Mouse (Mus musculus) limb, embryonic 11.5 days (tissue): ENCODE data around the gene Efr3b. TPM values are rescaled to one million over a fixed set of nuclear protein-coding genes. Genes with fewer than 3 reads are reported as not detected.
A peak's percentile ranks its signal among the peaks of the same experiment; 100 is the strongest.
"Not testable (repeated sequence)": the region's sequence is repeated elsewhere in the genome, so short reads cannot be mapped to it uniquely, and the experiment has no call there.

Source experiments
- ATAC-seq: fragments of 200-750 bp; cut with Nextera tagmentation; 2 replicates; pipeline ENCODE4 v1.8.0; 2017; ENCODE audit warnings: low read depth; ENCODE audit not compliant: insufficient number of reproducible peaks, low FRiP score, low TSS enrichment
- DNase-seq: peaks from one replicate; pipeline ENCODE4 v3.0.0-alpha.2; 2015; ENCODE audit warnings: low spot score
- H3K27ac ChIP-seq: fragments of 300-500 bp; sonication (generic); replicated peaks from 2 replicates; pipeline ENCODE4 v1.5.1; 2014; ENCODE audit warnings: low read depth, mild to moderate bottlenecking, low read length
- H3K27me3 ChIP-seq: fragments of 300-500 bp; sonication (generic); 2 replicates; pipeline ENCODE4 v1.6.1; 2014; ENCODE audit warnings: mild to moderate bottlenecking, low read length, mixed read lengths; ENCODE audit not compliant: control insufficient read depth, insufficient read depth
- H3K36me3 ChIP-seq: fragments of 300-500 bp; sonication (generic); 2 replicates; pipeline ENCODE4 v1.6.1; 2014; ENCODE audit warnings: mild to moderate bottlenecking, low read length, moderate library complexity, mixed read lengths; ENCODE audit not compliant: control insufficient read depth, insufficient read depth
- H3K4me1 ChIP-seq: fragments of 300-500 bp; sonication (generic); 2 replicates; pipeline ENCODE4 v1.6.1; 2014; ENCODE audit warnings: low read length, mixed read lengths; ENCODE audit not compliant: control insufficient read depth, insufficient read depth
- H3K4me2 ChIP-seq: fragments of 300-500 bp; sonication (generic); 2 replicates; pipeline ENCODE4 v1.6.1; 2014; ENCODE audit warnings: low read depth, mild to moderate bottlenecking, moderate library complexity; ENCODE audit not compliant: severe bottlenecking
- H3K4me3 ChIP-seq: fragments of 300-500 bp; sonication (generic); 2 replicates; pipeline ENCODE4 v1.5.1; 2014; ENCODE audit warnings: low read depth, low read length
- H3K9ac ChIP-seq: fragments of 300-500 bp; sonication (generic); 2 replicates; pipeline ENCODE4 v1.6.1; 2014; ENCODE audit warnings: mild to moderate bottlenecking, low read length
- H3K9me3 ChIP-seq: fragments of 300-500 bp; sonication (generic); 2 replicates; pipeline ENCODE4 v1.6.1; 2016; ENCODE audit warnings: low read length; ENCODE audit not compliant: control insufficient read depth
- WGBS: fragments of 180-500 bp; shearing (Covaris S2); extraction: QIAGEN DNeasy Blood & Tissue Kit; methylation state at CpG from one replicate; pipeline ENCODE4 v1.1.7; 2014; 5-methylcytosine and 5-hydroxymethylcytosine counted together
- polyA plus RNA-seq: library from polyadenylated mRNA; unstranded; fragments of >200 nt; fragmentation: Nextera tagmentation; extraction: Ambion mirVana; gene quantifications from 2 replicates; pipeline ENCODE4 v1.2.1, GENCODE M21; 2014

Gene Efr3b
- polyA plus RNA-seq, 1 experiment from 2014 or later: 6.3 TPM

DNA sequence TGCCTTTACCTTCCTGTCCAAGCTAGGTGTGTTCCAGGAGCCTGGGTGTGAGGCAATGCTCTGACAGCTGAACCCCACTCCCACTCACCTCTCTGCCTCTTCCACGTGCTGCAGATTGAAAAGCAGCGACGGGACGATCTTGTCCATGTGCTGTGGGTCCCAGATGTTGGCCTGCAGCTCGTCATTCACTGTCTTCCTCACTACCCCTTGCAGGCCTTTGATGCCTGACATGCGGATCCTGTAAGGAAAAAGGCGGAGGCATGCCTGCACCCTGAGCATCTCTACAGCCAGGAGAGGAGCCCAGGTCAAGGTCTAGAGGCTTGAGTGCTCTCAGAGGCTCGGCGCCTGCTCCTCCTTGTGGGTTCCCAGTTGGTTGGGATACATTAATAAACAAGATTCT, 54.3 kb downstream of the Efr3b start:
- no peak overlapping the region for H3K27ac ChIP-seq
- H3K4me3 ChIP-seq: no peak overlapping the region
- no peak overlapping the region for H3K9ac ChIP-seq
- no peaks in the 10 kb centered on the region for H3K27me3 ChIP-seq
- H3K4me1 ChIP-seq: no peaks in the 10 kb centered on the region
- ATAC-seq (no peak), DNase-seq (no peak)
- WGBS: 68% methylated on average over 9 of the region's 9 CpGs
- H3K9me3 ChIP-seq: no peaks in the 10 kb centered on the region
- H3K4me2 ChIP-seq: no peak overlapping the region
- no peaks in the 10 kb centered on the region for H3K36me3 ChIP-seq

DNA sequence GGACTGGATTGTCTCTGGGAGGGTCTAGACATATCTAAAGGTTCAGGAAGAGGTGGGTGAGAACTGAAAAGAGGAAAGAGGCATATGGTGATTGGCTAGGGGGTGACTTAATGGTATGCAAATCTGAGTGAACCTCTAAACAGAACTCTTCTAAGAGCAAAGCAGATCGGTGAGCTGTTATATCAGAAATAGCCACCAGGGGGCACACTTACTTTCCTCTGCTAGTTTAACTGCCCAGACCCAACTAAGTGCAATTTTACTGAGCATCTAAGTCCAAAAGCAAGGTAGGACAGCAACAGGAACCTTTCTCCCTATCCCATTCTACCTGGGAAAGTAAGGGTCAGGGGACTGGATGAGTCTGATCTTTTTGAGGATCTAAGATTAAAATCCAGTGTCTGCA, 55.0 kb downstream of the Efr3b start:
- Histone ChIP-seq H3K27me3 (no peaks in the 10 kb centered on the region), H3K4me1 (no peaks in the 10 kb centered on the region), H3K4me2 (no peak overlapping the region), H3K9me3 (no peaks in the 10 kb centered on the region), H3K4me3 (no peak overlapping the region), H3K9ac (no peak overlapping the region), H3K27ac (no peak overlapping the region), H3K36me3 (no peaks in the 10 kb centered on the region)
- DNase-seq (peak; percentile 86), ATAC-seq (no peak)
- 0% methylated on average over 1 of the region's 1 CpGs for WGBS

DNA sequence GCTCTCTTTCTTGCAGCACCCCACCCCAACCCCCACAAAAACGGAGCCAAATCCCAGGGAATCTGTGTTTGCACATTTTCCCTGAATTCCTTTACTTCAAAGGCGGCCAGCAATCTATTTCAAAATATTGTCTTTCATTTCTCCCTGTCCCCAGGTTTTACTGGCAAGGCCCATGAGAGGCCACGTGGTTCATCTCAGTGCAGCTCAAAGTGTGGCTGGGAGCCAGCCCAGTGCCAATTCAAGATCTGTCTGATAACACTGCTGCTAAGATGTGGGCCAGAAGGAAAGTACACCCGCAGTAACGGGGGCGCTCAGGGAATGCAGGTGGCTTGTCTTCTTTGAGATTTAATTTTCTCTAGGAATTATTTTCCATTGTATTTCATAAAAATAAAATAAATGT, 56.5 kb downstream of the Efr3b start:
- DNase-seq (no peak), ATAC-seq (no peak)
- Histone ChIP-seq H3K27me3 (no peaks in the 10 kb centered on the region), H3K4me2 (peak overlapping the region; percentile 89), H3K36me3 (no peaks in the 10 kb centered on the region), H3K9me3 (no peaks in the 10 kb centered on the region), H3K4me1 (no peaks in the 10 kb centered on the region), H3K4me3 (no peak overlapping the region; the same call in 1 of the 2 replicates), H3K9ac (no peak overlapping the region), H3K27ac (no peak overlapping the region)
- 17% methylated on average over 6 of the region's 6 CpGs for WGBS

DNA sequence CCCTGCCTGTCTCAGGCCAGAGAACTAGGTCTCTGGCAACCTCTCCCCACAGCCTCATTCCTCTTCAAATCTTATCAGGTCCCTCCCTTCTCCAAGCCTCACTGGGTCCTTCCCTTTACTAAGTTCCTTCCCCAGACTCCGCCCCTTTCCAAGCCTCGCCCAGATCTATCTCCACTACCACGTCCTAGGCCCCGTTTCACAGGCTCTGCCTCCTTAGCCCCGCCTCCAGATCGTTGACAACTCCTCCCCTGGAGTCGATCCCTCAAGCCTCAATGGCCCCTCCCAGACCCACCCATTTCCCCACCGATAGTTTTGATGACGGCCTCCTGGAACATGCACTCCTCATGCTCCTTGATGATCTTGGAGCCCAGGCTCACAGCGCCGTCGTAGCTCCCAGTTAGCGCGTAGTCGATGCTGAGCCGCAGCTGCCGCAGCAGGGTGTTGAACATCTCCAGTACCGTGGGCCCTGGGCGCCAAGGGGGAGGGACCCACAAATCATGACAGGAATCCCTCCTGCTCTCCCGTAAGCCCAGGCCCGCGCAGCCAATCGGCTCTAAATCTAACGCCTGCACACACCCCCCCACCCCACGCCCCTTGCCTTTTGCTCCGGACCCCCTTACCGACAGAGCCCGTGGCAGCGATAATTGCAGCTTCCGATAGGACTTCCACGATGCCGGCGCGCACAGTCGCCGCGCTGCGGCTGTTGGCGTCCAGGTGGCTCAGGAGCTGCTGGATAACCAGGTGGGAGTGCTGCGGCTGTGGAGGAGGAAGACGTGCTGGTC, 57.2 kb downstream of the Efr3b start:
- peak; percentile 88 for ATAC-seq
- Histone ChIP-seq H3K36me3 (no peaks in the 10 kb centered on the region), H3K4me1 (no peaks in the 10 kb centered on the region), H3K27me3 (no peaks in the 10 kb centered on the region), H3K4me3 (peak overlapping the region; percentile 45), H3K9me3 (no peaks in the 10 kb centered on the region), H3K4me2 (peak overlapping the region; percentile 89), H3K27ac (no peak overlapping the region), H3K9ac (peak overlapping the region; percentile 38)
- peak; percentile 86 for DNase-seq
- WGBS: under 1% methylated on average over 41 of the region's 41 CpGs

DNA sequence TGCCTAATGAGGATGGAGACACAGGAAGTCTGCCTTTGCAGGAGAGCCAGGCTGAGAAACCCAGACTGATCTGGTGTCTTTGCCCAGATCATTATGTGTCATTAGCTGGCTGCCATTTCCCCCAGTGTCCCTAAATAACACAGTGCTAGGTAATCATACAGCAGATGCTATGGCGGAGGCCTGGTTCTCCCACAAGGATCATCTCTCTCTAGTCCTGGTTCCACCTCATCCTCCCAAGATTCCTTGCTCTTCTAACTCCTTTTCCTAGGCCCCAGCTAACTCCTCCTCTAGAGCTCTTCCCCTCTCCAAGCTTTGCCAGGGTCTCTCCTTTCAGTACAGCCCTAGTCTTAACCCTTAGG, 57.7 kb downstream of the Efr3b start:
- Histone ChIP-seq H3K9me3 (no peaks in the 10 kb centered on the region), H3K9ac (no peak overlapping the region), H3K4me2 (peak overlapping the region; percentile 89; the same call in 1 of the 2 replicates), H3K4me3 (no peak overlapping the region), H3K27ac (no peak overlapping the region), H3K4me1 (no peaks in the 10 kb centered on the region), H3K27me3 (no peaks in the 10 kb centered on the region), H3K36me3 (no peaks in the 10 kb centered on the region)
- ATAC-seq (no peak), DNase-seq (no peak)
- 60% methylated on average over 1 of the region's 1 CpGs for WGBS

DNA sequence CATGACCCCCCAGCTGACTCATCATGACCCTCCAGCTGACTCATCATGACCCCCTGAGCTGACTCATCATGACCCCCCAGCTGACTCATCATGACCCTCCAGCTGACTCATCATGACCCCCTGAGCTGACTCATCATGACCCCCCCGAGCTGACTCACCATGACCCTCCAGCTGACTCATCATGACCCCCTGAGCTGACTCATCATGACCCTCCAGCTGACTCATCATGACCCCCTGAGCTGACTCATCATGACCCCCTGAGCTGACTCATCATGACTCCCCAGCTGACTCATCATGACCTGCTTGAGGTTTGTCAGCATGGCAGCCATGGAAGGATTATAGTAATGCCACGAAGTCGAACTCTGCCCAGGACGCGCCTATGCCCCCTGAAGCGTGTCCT, 65.5 kb downstream of the Efr3b start:
- ATAC-seq: not testable (repeated sequence)
- WGBS: 94% methylated on average over 6 of the region's 6 CpGs

DNA sequence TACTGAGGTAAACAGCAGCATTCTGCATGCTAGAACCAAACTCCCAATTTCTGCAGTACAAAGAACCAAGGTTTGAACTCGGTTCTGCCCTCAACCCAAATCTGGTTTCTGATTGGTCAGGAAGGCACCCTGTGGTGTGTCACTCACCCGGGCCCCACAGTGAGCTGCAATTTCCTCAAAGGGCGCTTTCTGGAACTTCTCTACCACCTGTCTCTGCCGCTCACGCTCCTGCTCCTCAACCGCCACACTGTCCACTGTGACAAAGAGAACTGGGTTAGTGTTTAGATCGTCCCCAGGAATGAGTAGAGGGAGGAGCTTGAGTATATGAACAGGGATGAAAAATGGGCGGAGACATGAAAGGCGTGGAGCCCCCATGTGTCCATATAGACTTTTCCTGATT, 70.3 kb downstream of the Efr3b start:
- Histone ChIP-seq H3K4me2 (no peak overlapping the region), H3K36me3 (no peaks in the 10 kb centered on the region), H3K4me1 (no peaks in the 10 kb centered on the region), H3K4me3 (no peak overlapping the region), H3K9ac (no peak overlapping the region), H3K27me3 (no peaks in the 10 kb centered on the region), H3K9me3 (no peaks in the 10 kb centered on the region), H3K27ac (no peak overlapping the region)
- WGBS: 63% methylated on average over 9 of the region's 9 CpGs
- DNase-seq (no peak), ATAC-seq (0 out of 2 replicates have a peak, but pooled peaks have one; percentile 35)

More for the DNA sequence above, 65.5 kb downstream of the Efr3b start:
- not testable (repeated sequence) for H3K36me3 ChIP-seq, H3K4me2 ChIP-seq, DNase-seq, H3K27ac ChIP-seq, H3K27me3 ChIP-seq, H3K9me3 ChIP-seq, H3K9ac ChIP-seq, H3K4me1 ChIP-seq, H3K4me3 ChIP-seq

DNA sequence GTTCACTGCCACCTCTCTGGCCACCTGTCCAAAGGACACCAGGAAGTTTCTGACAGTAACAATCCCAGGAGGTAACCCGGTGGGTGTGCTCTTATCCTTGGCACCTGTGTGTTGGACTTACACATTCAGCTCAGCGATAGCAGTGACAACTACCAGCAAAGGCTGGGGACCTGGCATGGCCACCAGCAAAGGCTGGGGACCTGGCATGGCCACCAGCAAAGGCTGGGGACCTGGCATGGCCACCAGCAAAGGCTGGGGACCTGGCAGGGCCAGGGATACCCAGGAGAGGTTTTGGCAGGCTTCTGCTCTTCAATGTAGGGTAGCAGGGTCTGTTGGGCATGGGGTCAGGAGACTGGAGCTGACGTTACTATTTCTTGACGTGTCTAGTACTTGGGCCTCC, 71.5 kb downstream of the Efr3b start:
- H3K27me3 ChIP-seq: no peaks in the 10 kb centered on the region
- H3K4me3 ChIP-seq: no peak overlapping the region
- WGBS: 91% methylated on average over 4 of the region's 4 CpGs
- no peak overlapping the region for H3K4me2 ChIP-seq
- H3K36me3 ChIP-seq: no peaks in the 10 kb centered on the region
- ATAC-seq (no peak), DNase-seq (no peak)
- no peak overlapping the region for H3K9ac ChIP-seq
- no peaks in the 10 kb centered on the region for H3K9me3 ChIP-seq
- H3K27ac ChIP-seq: no peak overlapping the region
- no peaks in the 10 kb centered on the region for H3K4me1 ChIP-seq

DNA sequence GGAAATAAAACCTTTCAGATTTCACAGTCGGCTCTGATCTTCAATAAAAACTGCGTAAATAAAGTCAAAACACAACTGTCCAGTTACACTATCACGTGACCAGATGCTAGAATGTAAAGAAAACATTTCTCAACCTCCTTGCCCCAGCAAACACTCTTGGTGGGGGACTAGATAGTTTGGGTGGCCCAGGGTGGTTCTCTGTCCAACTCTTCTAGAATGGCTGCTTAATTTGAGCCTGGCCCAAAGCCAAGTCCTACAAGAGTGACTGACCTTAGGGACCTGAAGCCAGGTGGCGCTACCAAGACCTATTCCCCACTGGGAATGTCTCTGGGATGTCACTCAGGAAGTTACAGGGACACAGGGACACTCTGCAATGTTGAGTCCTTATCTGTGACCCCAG, 78.2 kb downstream of the Efr3b start:
- Histone ChIP-seq H3K4me1 (peaks cover 6% of the 10 kb centered on the region), H3K4me2 (peak overlapping the region; percentile 77), H3K27ac (no peak overlapping the region), H3K4me3 (peak overlapping the region; percentile 53), H3K9me3 (no peaks in the 10 kb centered on the region), H3K27me3 (no peaks in the 10 kb centered on the region), H3K36me3 (no peaks in the 10 kb centered on the region), H3K9ac (peak overlapping the region; percentile 85)
- DNase-seq: no peak
- WGBS: 52% methylated on average over 4 of the region's 4 CpGs
- ATAC-seq: no peak
